Mouse (Mus musculus) embryonic facial prominence, embryonic 14.5 days (tissue): ENCODE measurements at regions not wholly inside any gene's neighbourhood (a gene's known extent, or its start where the extent isn't known, plus 50 kb on each side); places are given as distances from the start of the nearest gene placed in this dataset.

Experiments
- ATAC-seq: fragments of 200-750 bp; cut with Nextera tagmentation; 2 replicates; pipeline ENCODE4 v1.8.0; 2017; ENCODE audit warnings: low read depth, moderate number of reproducible peaks, moderate TSS enrichment
- DNase-seq: peaks from one replicate; pipeline ENCODE4 v3.0.0-alpha.2; 2015; ENCODE audit warnings: low spot score
- H3K27ac ChIP-seq: fragments of 300-500 bp; sonication (generic); replicated peaks from 2 replicates; pipeline ENCODE4 v1.5.1; 2014; ENCODE audit warnings: low read depth, mild to moderate bottlenecking, low read length, moderate library complexity
- H3K27me3 ChIP-seq: fragments of 300-500 bp; sonication (generic); replicated peaks from 2 replicates; pipeline ENCODE4 v1.6.1; 2014; ENCODE audit warnings: low read length; ENCODE audit not compliant: control insufficient read depth, insufficient read depth
- H3K36me3 ChIP-seq: fragments of 300-500 bp; sonication (generic); 2 replicates; pipeline ENCODE4 v1.6.1; 2014; ENCODE audit warnings: low read length, mixed read lengths; ENCODE audit not compliant: control insufficient read depth, insufficient read depth
- H3K4me1 ChIP-seq: fragments of 300-500 bp; sonication (generic); 2 replicates; pipeline ENCODE4 v1.6.1; 2014; ENCODE audit warnings: antibody characterized with exemption, low read length; ENCODE audit not compliant: control insufficient read depth, insufficient read depth
- H3K4me2 ChIP-seq: fragments of 300-500 bp; sonication (generic); 2 replicates; pipeline ENCODE4 v1.6.1; 2014; ENCODE audit warnings: low read depth, mild to moderate bottlenecking, low read length, moderate library complexity, mixed read lengths
- H3K4me3 ChIP-seq: fragments of 300-500 bp; sonication (generic); 2 replicates; pipeline ENCODE4 v1.5.1; 2014; ENCODE audit warnings: low read depth, mild to moderate bottlenecking, low read length
- H3K9ac ChIP-seq: fragments of 300-500 bp; sonication (generic); 2 replicates; pipeline ENCODE4 v1.6.1; 2014; ENCODE audit warnings: low read depth, mild to moderate bottlenecking, low read length, moderate library complexity, mixed read lengths
- H3K9me3 ChIP-seq: fragments of 300-500 bp; sonication (generic); 2 replicates; pipeline ENCODE4 v1.6.1; 2016; ENCODE audit warnings: low read length; ENCODE audit not compliant: control insufficient read depth
- WGBS: fragments of 180-500 bp; shearing (Covaris S2); extraction: QIAGEN DNeasy Blood & Tissue Kit; methylation state at CpG from one replicate; pipeline ENCODE4 v1.1.7; 2014; 5-methylcytosine and 5-hydroxymethylcytosine counted together

DNA sequence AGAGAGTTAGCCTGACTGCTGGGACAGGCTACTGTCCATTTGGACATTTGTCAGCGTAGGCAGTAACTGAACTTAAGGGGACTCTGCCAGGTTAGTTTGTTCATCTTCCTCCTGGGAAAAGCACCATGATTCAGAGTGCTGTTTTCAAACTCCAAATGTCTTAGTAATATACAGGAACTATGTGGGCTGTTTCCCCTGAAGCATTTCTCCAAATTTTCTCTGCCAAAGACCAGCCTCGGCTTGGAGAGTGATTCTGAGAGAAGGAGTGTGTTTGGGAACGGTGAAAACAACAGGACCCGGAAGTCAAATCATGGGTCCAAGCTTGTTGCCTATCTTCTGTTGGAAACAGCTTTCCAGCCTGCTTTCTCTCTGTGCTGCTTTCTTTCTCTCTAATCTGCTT lies 52.1 kb downstream of the Rprm start:
- 79% methylated on average over 4 of the region's 4 CpGs for WGBS
- no peak for ATAC-seq
- H3K27me3 ChIP-seq = no peaks in the 10 kb centered on the region
- no peak overlapping the region for H3K4me3 ChIP-seq
- no peaks in the 10 kb centered on the region for H3K4me1 ChIP-seq
- H3K4me2 ChIP-seq = no peak overlapping the region
- no peak overlapping the region for H3K27ac ChIP-seq
- no peak for DNase-seq
- H3K36me3 ChIP-seq = no peaks in the 10 kb centered on the region
- H3K9ac ChIP-seq = no peak overlapping the region
- no peaks in the 10 kb centered on the region for H3K9me3 ChIP-seq

DNA sequence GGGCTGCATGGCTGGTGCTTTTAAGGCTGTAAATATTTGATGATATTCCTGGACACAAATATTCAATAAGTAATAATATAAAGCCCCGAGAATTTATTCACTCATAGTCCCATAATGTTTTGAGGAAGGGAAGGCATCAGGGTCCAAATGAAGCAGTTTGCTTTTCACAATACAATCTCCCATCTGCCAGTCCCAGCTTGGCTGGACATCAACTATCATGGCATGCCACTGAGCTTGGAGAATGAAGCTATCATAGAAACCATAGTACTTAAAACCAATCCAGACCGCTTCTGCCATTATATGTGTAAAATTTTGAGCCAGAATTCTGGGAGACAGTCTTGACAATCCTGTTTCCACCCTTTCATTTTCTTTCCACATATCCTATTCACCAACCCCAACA lies 56.5 kb downstream of the Rprm start:
- Histone ChIP-seq H3K9me3 (no peaks in the 10 kb centered on the region), H3K36me3 (no peaks in the 10 kb centered on the region), H3K9ac (no peak overlapping the region), H3K4me3 (no peak overlapping the region), H3K27ac (no peak overlapping the region), H3K27me3 (no peaks in the 10 kb centered on the region), H3K4me1 (no peaks in the 10 kb centered on the region), H3K4me2 (no peak overlapping the region)
- DNase-seq (no peak), ATAC-seq (no peak)
- whole genome bisulfite sequencing = 79% methylated on average over 2 of the region's 2 CpGs

DNA sequence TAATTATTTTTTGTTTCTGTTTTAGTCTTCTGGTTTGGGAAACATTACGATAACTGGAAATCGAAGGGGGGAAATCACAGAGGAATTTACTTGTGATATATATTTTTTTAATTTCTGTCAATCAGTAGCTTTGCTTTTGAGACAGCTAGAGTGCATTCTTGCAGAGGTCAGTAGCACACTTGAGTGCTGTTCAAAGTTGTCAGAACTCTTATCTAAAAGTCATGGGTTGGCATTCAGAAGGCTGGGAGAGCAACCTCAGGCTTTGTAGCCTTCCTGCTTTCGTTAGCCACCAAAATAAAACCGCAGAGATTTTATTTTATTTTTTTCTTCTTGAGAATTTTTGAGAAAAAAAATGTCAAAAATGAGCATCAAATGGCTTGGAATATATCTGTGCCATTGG lies 62.6 kb downstream of the Rprm start:
- H3K4me3 ChIP-seq = no peak overlapping the region
- DNase-seq (no peak), ATAC-seq (no peak)
- no peaks in the 10 kb centered on the region for H3K27me3 ChIP-seq
- 81% methylated on average over 4 of the region's 4 CpGs for WGBS
- no peak overlapping the region for H3K27ac ChIP-seq
- no peak overlapping the region for H3K4me2 ChIP-seq
- H3K36me3 ChIP-seq = no peaks in the 10 kb centered on the region
- no peak overlapping the region for H3K9ac ChIP-seq
- no peaks in the 10 kb centered on the region for H3K9me3 ChIP-seq
- no peaks in the 10 kb centered on the region for H3K4me1 ChIP-seq

DNA sequence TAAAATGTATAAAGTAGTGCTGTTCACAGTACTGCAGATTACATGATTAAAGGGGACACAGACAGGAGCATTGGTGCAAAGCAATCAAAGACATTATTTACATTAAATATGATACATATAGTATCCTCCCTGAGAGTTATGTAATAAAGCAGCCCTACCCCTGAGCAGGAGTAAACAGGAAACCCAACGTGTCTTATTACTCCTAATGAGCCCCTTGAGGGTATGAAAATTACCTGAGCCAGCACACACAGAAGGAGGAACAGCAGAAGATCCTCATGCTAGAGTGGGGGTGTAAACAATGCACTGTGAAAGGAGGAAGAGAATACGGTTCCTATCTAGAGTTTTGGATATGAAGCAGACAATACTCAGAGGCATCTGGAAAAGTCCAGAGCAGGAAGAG lies 95.2 kb downstream of the Rprm start:
- Histone ChIP-seq H3K36me3 (no peaks in the 10 kb centered on the region), H3K27ac (no peak overlapping the region), H3K4me2 (no peak overlapping the region), H3K4me1 (no peaks in the 10 kb centered on the region), H3K4me3 (no peak overlapping the region), H3K9me3 (no peaks in the 10 kb centered on the region), H3K9ac (no peak overlapping the region), H3K27me3 (no peaks in the 10 kb centered on the region)
- WGBS = 45% methylated on average over 2 of the region's 2 CpGs
- DNase-seq = peak; percentile 33
- peak; percentile 90; the same call in 1 of the 2 replicates for ATAC-seq

DNA sequence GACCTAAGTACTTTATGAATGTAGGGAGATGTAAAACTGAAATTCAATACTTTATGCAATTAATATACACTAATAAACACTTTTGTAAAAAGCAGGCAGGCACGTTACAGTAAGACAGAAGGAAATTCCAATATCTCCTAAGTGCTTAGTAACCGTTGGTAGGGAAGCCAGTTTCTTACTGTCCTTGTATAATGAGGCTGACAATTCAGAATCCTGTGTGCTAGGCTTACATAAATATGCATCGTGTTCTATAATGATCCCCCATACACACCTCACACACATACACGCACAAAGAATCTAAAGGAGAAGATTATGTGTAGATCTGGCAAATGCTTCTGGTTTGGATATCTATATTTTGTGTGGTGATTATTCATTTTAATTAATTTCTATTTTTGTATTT lies 109.6 kb downstream of the Rprm start:
- ATAC-seq (no peak), DNase-seq (no peak)
- H3K36me3 ChIP-seq = no peaks in the 10 kb centered on the region
- no peaks in the 10 kb centered on the region for H3K27me3 ChIP-seq
- 75% methylated on average over 4 of the region's 4 CpGs for WGBS
- H3K27ac ChIP-seq = no peak overlapping the region
- H3K9ac ChIP-seq = no peak overlapping the region
- no peaks in the 10 kb centered on the region for H3K4me1 ChIP-seq
- no peak overlapping the region for H3K4me3 ChIP-seq
- no peaks in the 10 kb centered on the region for H3K9me3 ChIP-seq
- H3K4me2 ChIP-seq = no peak overlapping the region

DNA sequence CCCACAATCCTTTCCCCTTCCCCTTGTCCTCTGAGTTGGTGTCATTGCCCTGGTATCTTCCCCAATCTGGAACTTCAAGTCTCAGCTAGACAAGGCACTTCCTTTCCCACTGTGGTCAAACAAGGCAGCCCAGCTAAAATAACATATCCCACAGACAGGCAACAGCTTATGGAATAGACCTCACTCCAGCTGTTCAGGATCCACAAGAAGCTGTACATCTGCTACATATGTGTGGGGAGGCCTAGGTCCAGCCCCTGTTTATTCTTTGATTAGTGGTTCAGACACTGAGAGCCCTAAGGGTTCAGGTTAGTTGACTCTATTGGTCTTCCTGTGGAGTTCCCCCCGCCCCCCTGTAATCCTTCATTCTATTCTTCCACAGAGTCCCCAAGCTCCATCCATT lies 124.9 kb downstream of the Rprm start:
- H3K4me3 ChIP-seq = no peak overlapping the region
- H3K27me3 ChIP-seq = no peaks in the 10 kb centered on the region
- no peaks in the 10 kb centered on the region for H3K36me3 ChIP-seq
- ATAC-seq (peak; percentile 22; the same call in 1 of the 2 replicates), DNase-seq (no peak)
- WGBS = 75% methylated on average over 1 of the region's 1 CpGs
- no peak overlapping the region for H3K27ac ChIP-seq
- H3K4me1 ChIP-seq = no peaks in the 10 kb centered on the region
- H3K9ac ChIP-seq = no peak overlapping the region
- no peaks in the 10 kb centered on the region for H3K9me3 ChIP-seq
- no peak overlapping the region for H3K4me2 ChIP-seq

DNA sequence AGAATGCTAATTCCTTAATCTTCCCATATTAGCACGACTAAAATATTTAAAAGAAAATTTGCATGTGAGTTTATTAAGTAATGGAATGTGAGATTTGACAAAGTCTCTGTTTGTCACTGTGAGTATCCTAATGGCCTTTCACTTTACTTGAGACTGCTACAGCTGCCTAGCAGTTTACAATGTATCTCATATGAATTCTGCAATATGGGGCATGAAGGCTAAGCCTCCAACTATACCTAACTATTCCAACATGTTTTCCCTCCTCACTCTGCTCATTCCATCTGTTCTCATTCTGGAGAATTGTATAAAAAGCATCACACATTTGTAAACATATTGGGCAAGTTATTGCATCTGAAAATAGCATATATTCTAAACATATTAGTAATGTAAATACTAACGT lies 137.1 kb downstream of the Rprm start:
- ATAC-seq (no peak), DNase-seq (peak; percentile 2)
- no peak overlapping the region for H3K27ac ChIP-seq
- H3K9ac ChIP-seq = no peak overlapping the region
- no peaks in the 10 kb centered on the region for H3K36me3 ChIP-seq
- 45% methylated on average over 2 of the region's 2 CpGs for WGBS
- H3K4me3 ChIP-seq = no peak overlapping the region
- H3K4me1 ChIP-seq = no peaks in the 10 kb centered on the region
- H3K27me3 ChIP-seq = no peaks in the 10 kb centered on the region
- H3K4me2 ChIP-seq = no peak overlapping the region
- H3K9me3 ChIP-seq = no peaks in the 10 kb centered on the region

DNA sequence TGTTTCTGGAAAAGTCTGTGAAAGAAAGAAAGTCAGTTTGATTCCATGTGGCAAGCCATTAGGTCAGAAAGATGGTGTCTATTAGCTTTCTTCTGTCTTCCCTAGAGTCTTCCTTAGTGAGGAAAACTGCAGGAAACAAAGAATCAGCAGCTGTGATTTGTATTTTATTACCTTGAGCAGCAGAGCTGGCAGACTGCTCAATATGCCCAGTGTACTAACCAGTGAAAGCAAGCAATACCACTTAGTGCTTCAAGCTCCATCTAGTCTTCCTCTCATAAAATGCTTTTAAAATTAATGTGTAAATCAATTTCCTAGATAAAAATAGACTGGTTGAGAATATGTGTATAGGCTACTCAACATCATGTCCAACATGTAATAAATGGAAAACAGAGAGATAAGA lies 137.8 kb downstream of the Rprm start:
- Histone ChIP-seq H3K27me3 (no peaks in the 10 kb centered on the region), H3K9ac (no peak overlapping the region)
- ATAC-seq = no peak

DNA sequence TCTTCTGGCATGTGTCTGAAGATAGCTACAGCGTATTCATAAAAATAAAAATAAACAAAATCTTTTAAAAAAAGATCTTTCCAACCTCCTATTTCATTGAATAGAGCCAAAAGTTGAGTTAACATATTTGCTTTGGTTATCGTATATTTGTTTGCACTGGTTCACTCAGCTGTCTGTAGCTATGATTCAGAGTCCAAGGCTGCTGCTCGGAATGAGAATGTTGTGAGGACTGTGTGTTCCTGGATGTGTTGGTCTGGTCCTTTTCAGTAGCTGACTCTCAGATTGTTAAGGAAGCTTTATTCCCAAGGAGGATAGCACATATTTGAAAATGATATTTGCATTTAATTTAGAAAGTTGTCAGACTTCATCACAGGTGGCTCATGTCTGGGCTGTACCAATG lies 173.5 kb downstream of the Rprm start:
- 82% methylated on average over 3 of the region's 3 CpGs for WGBS
- Histone ChIP-seq H3K4me2 (no peak overlapping the region), H3K4me3 (no peak overlapping the region), H3K4me1 (no peaks in the 10 kb centered on the region), H3K27ac (no peak overlapping the region), H3K27me3 (no peaks in the 10 kb centered on the region), H3K36me3 (no peaks in the 10 kb centered on the region), H3K9me3 (no peaks in the 10 kb centered on the region), H3K9ac (no peak overlapping the region)
- no peak for DNase-seq
- ATAC-seq = no peak

More for the DNA sequence above, 137.8 kb downstream of the Rprm start:
- Histone ChIP-seq H3K36me3 (no peaks in the 10 kb centered on the region), H3K4me1 (no peaks in the 10 kb centered on the region), H3K4me2 (no peak overlapping the region), H3K27ac (no peak overlapping the region), H3K4me3 (no peak overlapping the region), H3K9me3 (no peaks in the 10 kb centered on the region)
- DNase-seq = no peak
